Mouse (Mus musculus) adrenal gland, adult 8-10 months (tissue): ENCODE data around the gene Arhgap23. TPM values are rescaled to one million over a fixed set of nuclear protein-coding genes. Genes with fewer than 3 reads are reported as not detected.

ENCODE experiments used
- DNase-seq: peaks from one replicate; pipeline ENCODE4 v3.0.0; 2022
- total RNA-seq, 4 experiments: library from RNA; stranded (reverse); gene quantifications; 2 replicates each; pipeline ENCODE4 v1.2.4; 2022

The Arhgap23 gene
- total RNA-seq, 4 experiments from 2014 or later: 23.3 to 36.4 (median 31.8) TPM

DNA sequence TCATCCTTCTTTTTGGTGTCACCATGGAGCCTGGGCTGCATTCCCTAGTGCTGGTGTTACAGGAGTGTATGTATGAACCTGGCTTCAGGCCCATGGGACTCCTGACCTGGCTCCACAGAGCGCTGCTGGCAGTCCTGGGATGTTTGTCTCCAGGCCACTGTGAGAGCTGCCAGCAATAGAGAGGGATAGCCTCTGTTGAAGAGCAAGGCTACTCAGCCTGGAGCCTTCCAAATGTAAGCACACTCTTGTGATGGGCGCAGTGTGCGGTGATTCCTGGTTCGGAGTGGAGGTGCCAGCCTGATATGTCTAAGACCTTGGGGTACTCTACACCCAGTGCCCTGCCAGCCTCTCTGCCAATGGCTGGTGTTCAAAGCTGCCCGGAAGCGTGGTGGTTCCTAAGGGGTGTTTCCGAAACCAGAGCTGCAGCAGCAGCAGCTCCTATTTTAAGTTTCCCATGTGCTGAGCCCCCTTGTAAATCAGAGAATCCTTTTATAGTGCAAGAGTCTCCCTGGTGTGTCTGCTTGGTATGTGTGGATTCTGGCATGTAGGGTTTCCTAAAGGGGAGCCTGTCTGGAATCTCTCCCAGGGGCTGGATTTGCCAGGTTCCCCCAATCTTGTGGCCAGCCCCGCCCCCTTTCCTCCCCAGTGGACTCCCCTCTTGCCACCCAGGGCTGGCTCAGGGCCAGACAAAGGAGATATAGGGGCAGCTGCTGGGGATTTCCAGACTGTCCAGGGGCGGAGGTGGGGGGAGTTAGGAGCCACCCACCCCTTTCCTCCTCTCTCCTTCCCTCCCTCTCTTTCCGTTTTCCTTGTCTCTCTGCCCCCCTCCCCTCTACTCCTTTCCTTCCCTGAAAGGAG is 9.0 kb upstream of the Arhgap23 start:
- DNase-seq: no peak

DNA sequence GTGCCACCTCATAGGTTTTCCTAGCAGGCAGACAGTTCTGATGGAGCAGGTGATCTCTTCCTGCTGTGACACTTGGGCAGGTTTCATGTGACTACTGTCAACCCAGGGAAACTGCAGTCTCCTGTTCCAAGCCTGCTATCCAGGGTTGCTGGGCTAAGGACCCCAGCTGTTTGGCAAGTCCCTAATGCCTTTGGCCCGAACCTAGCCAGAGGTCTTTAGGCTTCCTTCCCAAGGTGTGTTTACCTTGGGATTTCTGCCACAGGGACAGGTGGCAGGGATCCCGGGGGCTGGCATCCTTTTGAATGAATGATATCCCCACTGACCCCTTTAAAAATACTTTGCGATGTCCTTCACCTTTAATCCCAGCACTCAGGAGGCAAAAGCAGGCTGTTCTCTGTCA is 7.9 kb upstream of the Arhgap23 start:
- DNase-seq: no peak

DNA sequence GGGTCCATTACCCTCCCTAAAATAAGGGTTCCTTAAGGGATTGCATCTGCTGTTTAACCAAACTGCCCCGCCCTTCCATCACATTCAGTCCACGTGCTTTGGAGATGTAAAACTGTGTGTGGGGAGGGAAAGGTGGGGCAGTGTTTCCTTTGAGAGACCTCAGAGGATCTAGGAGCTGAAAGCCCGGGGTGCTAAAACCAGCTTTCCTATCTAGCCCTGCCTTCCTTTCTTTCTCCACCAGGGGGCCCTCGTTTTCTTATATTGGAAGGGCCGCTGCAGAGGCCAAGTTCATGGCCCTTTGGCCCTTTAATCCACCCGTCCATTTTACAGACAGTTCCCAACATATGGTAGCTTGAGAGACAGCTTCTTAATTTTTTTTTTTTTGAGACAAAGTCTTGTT is 7.2 kb upstream of the Arhgap23 start:
- peak; percentile 57 for DNase-seq

DNA sequence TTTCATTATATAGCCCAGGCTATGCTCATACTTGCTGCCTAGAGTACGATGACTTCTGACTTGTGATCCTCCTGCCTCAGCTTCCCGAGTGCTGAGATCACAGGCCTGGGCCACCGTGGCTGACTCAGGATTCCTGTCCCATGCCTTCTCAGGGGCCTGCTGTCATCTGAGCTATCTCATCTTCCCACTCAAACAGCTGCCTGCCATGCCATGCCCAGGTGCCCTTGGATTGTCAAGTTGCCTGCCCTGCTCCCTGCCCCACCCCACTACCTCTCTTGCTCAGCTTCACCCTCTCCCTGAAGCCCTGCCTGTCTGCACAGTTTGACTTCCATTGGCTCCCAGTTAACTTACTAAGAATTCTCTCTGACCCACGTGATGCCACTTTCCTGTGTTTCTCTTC is 4.4 kb upstream of the Arhgap23 start:
- no peak for DNase-seq

DNA sequence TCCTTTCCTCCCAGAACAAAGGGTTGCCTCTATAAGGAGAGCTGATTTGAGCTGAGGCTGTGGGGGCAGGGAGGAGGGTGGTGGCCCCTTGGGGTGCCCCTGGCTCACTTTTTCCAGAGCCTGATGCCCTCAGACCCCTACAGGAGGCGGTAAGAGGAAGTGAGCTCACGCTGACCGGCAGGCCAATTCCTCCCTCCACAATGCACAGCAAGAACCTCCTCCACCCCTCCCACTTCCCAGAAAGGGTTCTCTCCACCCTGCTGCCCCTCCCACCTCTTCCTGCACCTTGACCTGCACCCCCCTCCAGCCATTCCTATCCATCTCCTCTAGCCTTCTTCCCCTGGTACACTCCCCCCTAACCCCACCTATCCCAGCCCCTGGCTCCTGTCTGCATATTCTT is 3.2 kb upstream of the Arhgap23 start:
- DNase-seq: no peak

DNA sequence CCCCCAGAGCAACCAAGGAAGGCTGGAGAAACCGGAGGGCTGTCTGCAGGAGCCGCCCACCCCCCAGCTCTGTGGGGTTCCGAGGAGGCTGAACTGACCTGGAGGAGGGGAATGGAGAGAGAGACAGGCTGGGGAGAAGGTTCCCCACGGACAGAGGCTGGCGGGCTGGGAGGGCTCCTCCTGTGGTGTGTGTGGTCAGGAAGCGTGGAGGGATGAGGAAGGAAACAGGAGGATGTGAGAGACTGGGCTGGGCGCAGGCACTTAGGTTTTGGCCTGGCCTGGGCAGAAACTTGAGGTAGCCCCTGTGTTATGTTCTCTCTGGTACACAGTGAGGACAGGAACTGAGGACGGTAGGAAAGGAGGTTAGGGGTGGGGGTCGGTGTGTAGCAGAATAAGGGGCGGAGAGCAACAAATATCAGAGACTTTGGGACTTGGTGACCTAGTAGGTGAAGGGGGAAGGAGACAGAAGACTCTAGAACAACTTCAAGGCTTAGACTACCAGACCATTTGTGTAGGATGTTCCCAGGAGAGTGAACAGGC is 2.5 kb upstream of the Arhgap23 start:
- no peak for DNase-seq

DNA sequence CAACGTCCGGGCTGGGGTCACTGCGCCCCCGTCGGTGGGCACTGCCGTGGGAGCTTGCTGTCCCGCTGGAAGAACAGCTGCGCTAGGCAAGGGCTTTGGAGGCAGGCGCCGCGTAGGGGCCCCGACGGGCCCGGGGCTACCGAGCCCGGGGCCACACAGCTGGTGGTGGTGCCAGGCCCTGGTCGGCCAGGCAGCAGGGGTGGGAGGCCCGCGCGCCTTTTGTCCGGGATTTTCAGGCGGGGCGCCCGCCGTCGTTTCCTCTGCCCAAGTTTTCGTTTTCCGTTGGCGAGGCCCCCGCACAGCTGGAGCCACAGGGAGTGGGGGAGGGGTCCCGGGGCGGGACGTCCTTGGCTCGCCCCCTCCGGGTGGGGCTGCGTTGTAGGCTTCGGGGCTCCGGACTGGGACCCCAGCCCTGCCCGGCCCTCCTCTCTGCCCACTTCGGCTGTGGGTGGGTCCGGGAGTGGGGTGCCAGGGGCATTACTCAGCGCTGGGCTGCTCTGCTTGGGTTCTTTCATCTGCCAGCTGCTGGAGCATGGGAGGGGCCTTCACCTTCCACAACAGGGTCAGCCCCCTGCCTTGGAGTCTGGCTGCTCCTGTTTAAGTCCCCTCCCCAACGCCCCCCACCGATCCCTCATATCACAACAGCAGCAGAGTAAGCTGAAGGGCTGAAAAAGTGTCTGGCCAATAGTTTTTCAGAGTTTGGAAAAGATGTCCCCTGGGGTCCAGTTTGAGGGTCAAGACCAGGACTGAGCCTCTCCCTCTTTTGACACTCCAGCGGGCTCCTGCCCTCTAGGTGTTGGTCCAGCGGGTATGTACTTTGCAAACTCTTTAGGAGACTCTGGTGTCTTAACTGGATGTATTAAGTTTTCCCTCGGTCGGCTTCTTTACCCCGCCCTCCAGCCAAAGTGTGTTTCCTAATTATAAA is 641 bp downstream of the Arhgap23 start:
- no peak for DNase-seq

DNA sequence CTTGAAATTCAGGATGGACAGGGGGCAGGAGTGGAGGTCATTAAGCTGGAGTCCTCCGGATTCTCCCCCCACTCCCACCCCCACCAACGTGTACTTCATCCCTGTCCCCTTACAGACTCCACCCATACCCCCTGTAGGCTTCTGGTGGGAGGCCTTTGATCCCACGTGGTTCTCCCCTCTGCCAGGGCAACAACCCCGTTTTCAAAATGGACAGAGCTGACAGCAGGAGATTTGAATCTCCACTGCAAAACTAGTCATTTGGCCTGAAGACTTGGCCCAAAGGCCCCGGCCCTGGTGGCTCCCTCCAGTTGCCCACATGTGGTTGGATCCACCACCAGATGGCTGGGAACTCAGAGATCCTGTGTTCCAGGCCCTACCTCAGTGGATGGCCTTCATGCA is 1.3 kb downstream of the Arhgap23 start:
- no peak for DNase-seq

DNA sequence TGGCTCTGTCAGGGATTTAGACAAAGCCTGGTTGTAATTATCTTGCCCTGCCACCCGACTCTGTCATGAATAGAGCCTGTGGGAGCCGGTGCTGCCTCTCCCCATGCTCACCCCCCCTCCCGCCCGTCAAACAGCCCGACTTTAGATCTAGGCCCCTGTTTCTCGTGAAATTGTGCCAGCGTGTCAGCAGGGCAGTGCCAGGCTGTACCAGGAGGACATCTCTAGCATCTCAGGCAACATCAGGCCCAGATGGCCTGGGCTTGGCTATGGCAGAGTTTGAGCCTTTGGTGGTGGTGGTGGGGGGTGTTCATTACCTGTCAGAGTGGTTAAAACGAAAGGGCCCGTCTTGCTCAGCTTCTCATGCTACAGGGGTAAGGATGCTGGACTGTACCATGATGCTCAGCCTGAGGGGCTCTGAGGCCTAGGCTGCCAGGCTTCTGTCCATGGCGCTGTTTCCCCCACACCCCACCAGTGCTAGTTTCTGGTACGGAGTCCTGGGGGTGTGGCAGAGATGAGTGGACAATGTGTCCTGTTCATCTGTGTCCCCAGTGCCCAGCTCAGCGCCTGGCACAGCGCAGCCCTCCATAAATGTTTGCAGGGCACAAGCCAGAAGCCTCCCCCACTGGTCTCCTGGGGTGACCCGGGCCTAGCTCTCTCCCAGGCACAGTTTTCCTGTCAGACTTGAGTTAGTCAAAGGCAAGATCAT is 3.7 kb downstream of the Arhgap23 start:
- no peak for DNase-seq

DNA sequence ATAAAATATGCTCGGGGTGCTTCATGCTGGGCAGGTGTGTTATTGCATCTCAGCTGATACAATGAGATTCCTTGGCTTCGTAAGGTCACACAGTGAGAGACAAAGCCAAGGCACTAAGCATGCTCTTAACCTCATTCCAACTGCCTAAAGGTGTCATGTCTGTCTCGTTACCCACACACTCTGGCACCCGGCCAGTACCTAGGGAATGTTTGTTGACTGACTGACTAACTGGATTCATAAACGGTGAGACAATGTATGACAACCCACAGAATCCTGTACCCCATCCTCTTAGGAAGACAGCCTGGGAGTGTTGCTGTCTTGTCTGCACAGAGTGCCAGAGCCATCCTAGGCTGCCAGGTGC is 4.2 kb downstream of the Arhgap23 start:
- DNase-seq: no peak

DNA sequence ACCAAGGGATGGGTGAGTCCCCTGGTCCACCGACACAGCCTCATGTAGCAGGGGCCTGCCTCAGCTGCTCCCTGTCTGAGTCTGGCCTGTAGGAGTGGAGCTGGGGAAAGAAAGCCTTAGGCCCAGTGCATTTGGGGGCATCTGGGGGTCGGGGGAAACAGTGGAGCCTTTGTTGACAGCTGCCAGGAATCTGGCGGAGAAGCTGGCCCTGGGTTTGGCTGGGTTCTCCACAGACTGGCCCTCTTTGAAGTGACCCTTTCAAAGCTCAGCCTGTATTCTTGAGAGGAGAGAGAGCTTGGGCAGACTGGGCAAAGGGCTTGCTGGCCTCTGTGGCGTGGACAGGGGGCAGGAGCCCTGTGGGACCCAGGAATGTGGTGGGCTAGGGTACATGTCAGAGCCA is 7.2 kb downstream of the Arhgap23 start:
- DNase-seq: no peak

DNA sequence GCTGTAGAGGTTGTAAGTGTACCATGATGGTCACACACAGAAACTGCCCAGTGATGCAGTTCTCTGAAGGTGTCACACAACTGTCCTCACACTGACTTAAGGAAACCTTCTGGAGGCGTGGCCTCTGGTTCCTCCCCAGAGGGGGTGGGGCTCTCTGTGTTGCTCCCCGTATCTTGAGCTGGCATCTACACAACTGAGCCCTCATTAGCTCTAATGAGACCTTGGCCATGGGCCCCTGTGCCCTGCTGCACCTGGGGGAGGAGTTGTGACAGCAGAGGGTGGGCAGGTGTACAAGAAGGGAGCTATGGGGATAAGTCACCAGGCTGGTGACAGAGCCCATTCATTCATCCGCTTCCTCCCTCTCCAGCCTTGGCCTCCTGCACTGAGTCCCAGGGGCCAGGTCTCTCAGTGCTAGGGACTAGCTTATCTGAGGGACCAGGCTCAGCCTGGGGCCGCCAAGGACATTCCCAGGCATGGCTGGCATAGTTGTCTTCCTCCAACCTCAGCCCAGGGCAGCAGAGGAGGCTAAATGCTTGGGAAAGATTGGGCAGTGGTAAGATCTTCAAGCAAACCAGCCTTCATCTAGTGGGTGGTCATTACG is 8.9 kb downstream of the Arhgap23 start:
- DNase-seq: no peak

DNA sequence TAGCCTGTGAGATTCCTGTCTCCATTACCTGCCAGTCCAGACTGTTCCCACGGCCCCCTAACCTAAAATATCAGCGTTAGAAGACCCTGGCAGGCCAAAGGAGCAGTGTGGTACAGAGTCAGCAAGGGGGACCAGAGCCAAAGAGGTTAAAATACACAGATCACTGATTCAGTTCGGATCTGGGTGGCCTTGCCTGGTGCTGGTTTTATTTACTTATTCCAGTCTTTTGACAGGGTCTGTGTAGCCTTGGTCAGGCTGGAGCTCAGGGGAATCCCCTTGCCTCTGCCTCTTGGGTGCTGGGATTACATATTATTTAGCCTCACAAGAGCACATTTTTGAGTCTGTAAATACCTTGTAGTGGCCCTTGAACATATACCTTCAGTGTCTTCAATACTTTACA is 9.5 kb downstream of the Arhgap23 start:
- no peak for DNase-seq

DNA sequence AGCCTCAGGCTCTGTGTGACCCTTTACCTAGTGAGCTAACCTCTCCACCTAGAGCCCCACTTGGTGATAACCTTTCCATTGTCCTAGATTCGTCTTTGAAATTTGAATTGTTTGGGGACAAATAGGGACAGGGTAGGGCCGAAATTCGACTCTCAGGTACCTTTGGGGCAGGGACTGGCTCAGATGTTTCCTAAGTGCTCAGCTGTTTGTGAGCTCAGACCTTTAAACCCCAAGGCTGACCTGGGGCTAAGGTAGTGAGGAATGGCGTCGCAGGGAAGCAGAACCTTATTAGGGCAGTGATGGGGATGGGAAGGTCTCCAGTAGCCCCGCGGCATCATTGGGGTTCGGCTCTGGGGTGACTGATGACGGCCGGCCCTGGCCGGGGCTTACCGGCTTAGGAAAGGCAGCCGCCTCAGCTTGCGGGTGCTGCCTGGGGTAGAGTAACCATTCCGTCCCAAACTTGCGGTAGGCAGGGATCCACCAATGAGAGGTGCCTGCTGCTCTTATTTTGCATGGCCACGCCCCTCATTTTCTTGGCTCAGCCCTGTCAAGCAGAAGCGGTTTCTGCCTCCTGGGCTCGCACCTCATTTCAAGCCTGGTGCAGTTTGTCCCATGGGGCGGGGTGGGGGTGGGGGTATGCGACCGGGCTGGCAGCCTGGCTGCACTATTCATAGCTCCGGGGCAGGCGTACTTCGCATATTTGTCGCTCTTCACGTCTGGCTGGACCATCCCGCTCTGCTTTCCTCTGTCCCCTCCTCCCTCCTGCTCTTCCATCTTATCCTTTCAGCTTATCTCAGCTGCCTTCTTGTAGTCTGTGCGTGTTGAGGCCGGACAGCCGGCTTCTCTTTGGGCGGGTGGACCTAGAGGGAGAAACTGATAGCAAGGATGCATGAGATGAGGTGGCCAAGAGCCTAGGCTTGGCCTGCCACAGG is 12.7 kb downstream of the Arhgap23 start:
- DNase-seq: peak; percentile 80

DNA sequence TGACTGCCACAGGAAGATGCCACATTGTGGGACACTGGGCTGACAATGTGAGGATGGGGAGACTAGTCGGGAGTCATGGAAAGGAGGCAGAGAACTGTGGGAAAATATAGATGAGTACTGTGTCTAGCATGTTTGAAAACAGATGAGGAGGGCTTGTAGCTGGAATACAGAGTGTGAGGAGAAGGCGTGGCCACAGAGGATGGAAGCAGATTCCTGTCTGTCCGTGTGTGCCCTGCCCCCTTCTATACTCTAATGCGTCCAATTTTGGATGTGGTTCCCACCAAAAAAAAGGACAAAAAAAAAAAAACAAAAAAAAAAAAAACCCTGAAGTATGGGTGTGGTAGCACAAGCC is 13.4 kb downstream of the Arhgap23 start:
- no peak for DNase-seq

DNA sequence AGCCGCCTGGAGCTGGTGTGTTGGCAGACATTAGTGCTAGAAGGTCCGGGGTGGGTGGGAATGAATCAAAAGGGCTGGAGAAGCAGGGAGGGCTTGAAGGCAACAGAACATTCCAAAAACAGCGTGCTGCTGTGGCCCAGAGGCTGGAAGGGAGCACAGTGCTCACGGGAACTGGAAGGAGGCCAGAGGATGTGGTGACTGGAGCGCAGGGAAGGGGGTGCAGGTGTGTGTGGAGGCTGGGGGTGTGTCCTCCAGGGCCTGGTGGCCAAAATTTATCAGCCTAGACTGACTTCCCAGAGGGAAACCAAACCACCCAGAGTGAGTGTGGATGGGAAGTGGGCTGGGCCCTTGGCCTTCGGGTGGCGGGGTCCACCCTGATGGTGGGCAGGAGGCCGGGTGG is 14.3 kb downstream of the Arhgap23 start:
- no peak for DNase-seq

DNA sequence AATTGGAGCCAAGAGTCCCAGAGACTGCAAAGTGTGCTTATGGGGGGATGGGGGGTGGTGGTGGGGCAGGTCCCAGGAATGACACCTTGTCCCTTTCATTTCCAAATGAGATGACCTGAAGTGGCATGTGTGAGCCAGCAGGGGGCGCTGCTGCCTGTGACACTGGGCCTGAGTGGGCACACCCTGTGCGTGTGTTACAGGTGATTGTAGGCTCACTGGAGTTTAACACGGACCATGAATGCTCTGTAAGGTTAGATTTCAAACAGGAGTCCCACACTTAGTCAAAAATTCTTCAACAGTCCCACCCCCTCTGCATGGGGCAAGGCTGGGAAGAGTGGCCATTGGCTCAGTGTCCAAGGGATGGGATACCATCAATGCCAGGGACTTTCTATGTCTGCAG is 16.7 kb downstream of the Arhgap23 start:
- DNase-seq: no peak

DNA sequence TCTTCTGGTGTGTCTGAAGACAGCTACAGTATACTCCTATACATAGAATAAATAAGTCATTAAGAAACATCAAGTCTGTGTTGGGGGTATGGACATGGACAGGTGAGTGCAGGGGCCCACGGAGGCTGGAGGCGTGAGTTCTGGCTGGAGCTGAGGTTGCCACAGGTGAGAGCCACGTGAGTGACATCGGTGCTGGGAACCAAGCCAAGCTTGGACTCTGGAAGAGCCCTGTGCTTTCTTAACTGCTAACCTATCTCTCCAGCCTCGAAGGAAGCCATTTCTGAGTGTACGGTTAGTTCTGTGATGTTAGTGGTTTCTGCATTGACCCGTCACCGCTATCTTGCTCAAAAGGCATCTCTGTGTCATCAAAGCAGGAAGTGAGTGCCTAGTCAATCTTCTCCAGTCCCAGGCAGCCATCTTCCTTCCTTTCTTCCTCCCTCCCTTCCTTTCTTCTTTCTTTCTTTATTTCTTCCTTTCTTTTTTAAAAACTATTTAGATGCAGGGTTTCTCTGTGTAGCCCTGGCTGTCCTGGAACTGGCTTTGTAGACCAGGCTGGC is 17.7 kb downstream of the Arhgap23 start:
- DNase-seq: no peak

DNA sequence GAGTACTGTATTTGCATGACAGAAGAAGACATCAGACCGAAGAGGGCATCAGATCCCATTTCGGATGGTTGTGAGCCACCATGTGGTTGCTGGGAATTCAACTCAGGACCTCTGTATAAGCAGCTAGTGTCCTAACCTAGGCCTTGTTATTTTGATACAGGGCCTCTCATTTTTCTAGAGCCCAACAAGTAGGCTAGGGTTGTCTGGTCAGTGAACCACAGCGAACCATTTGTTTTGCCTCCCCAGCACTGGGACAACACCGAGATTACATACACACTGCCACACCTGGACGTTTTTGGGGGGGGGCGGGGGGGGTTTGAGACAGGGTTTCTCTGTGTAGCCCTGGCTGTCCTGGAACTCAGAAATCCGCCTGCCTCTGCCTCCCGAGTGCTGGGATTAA is 18.8 kb downstream of the Arhgap23 start:
- no peak for DNase-seq

DNA sequence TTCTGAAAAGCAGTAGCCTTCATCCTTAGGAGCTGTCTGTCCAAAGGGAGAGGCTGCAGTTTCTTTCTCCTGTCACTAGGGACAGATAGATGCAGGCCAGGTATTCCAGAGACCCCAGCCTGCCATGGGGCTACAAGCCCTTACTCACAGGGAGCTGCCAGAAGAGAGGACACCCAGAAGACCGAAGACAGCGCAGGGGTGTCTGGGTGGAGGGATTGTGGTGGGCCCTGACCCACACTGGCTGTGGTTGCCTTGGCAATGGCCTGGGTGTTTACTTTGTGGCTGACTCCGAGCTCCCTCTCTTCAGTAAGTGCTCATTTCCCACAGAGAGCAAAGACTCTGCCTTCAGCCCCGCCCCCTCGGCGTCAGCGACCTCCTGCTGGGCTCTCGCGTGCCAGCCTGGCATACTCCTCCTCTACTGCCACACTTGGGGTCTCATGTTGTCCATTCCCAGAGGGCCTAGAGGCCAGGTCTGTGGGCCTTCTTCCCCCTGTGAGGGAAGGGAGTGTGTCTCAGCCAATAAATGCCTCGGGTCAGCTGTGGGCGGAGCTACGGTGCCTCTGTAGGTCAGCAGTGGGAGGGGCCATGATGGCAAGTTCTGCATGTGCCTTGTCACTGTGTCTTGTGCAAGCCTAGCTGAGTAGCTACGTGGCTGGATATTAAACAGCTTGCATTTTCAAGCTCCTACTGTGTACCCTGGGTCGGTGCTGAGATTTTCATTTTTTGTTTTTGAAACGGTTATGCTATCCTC is 19.5 kb downstream of the Arhgap23 start:
- peak; percentile 94 for DNase-seq
